Mouse (Mus musculus) liver, embryonic 11.5 days (tissue): ENCODE results near the gene Dop1b. TPM values are rescaled to one million over a fixed set of nuclear protein-coding genes. Genes with fewer than 3 reads are reported as not detected.
A peak's percentile ranks its signal among the peaks of the same experiment; 100 is the strongest.
"Not testable (repeated sequence)": the region's sequence is repeated elsewhere in the genome, so short reads cannot be mapped to it uniquely, and the experiment has no call there.

ENCODE experiments used
- ATAC-seq: fragments of 200-750 bp; cut with Nextera tagmentation; replicated peaks from 2 replicates; pipeline ENCODE4 v1.8.0; 2017; ENCODE audit warnings: moderate number of reproducible peaks, mild to moderate bottlenecking, moderate TSS enrichment, moderate library complexity; ENCODE audit not compliant: low FRiP score
- DNase-seq: peaks from one replicate; pipeline ENCODE4 v3.0.0-alpha.2; 2017; ENCODE audit warnings: low spot score
- H3K27ac ChIP-seq: fragments of 300-500 bp; sonication (generic); 2 replicates; pipeline ENCODE4 v1.5.1; 2014; ENCODE audit warnings: mild to moderate bottlenecking, low read depth, low read length, control low read depth
- H3K27me3 ChIP-seq: fragments of 300-500 bp; sonication (generic); replicated peaks from 2 replicates; pipeline ENCODE4 v1.6.1; 2014; ENCODE audit warnings: low read length, mixed read lengths; ENCODE audit not compliant: control insufficient read depth, insufficient read depth
- H3K36me3 ChIP-seq: fragments of 300-500 bp; sonication (generic); 2 replicates; pipeline ENCODE4 v1.6.1; 2014; ENCODE audit warnings: mild to moderate bottlenecking, low read length, moderate library complexity, mixed read lengths; ENCODE audit not compliant: control insufficient read depth, insufficient read depth
- H3K4me1 ChIP-seq: fragments of 300-500 bp; sonication (generic); replicated peaks from 2 replicates; pipeline ENCODE4 v1.6.1; 2014; ENCODE audit warnings: low read length, mixed read lengths; ENCODE audit not compliant: control insufficient read depth, insufficient read depth
- H3K4me2 ChIP-seq: fragments of 300-500 bp; sonication (generic); 2 replicates; pipeline ENCODE4 v1.6.1; 2014; ENCODE audit warnings: mild to moderate bottlenecking, control low read depth, moderate library complexity
- H3K4me3 ChIP-seq: fragments of 300-500 bp; sonication (generic); 2 replicates; pipeline ENCODE4 v1.5.1; 2014; ENCODE audit warnings: low read depth, low read length, control low read depth
- H3K9ac ChIP-seq: fragments of 300-500 bp; sonication (generic); 2 replicates; pipeline ENCODE4 v1.6.1; 2014; ENCODE audit warnings: low read depth, low read length, control low read depth
- H3K9me3 ChIP-seq: fragments of 300-500 bp; sonication (generic); 2 replicates; pipeline ENCODE4 v1.6.1; 2016; ENCODE audit warnings: low read length, inconsistent platforms, mixed read lengths; ENCODE audit not compliant: control insufficient read depth
- WGBS: fragments of 180-500 bp; shearing (Covaris S2); extraction: QIAGEN DNeasy Blood & Tissue Kit; methylation state at CpG from one replicate; pipeline ENCODE4 v1.1.7; 2014; 5-methylcytosine and 5-hydroxymethylcytosine counted together
- polyA plus RNA-seq: library from polyadenylated mRNA; unstranded; fragments of >200 nt; fragmentation: Nextera tagmentation; extraction: Ambion mirVana; gene quantifications from 2 replicates; pipeline ENCODE4 v1.2.1, GENCODE M21; 2014

The Dop1b gene
- polyA plus RNA-seq, 1 experiment from 2014 or later: 19.1 TPM

GRCm38 (mm10) chr16:93776468-93776867 lies 64.8 kb downstream of the Dop1b start:
- no peaks in the 10 kb centered on the region for H3K9me3 ChIP-seq
- ATAC-seq (no peak), DNase-seq (no peak)
- 64% methylated on average over 5 of the region's 5 CpGs for WGBS
- H3K9ac ChIP-seq: no peak overlapping the region
- H3K4me2 ChIP-seq: no peak overlapping the region
- no peaks in the 10 kb centered on the region for H3K36me3 ChIP-seq
- H3K4me3 ChIP-seq: no peak overlapping the region
- peaks cover 17% of the 10 kb centered on the region for H3K4me1 ChIP-seq
- no peaks in the 10 kb centered on the region for H3K27me3 ChIP-seq
- H3K27ac ChIP-seq: no peak overlapping the region

- no peak for DNase-seq
- no peaks in the 10 kb centered on the region for H3K9me3 ChIP-seq
- no peaks in the 10 kb centered on the region for H3K36me3 ChIP-seq
- H3K4me1 ChIP-seq: peaks cover 18% of the 10 kb centered on the region
- H3K27ac ChIP-seq: no peak overlapping the region; the same call in 1 of the 2 replicates
- no peak overlapping the region for H3K4me3 ChIP-seq
- H3K9ac ChIP-seq: no peak overlapping the region
- H3K4me2 ChIP-seq: no peak overlapping the region
- ATAC-seq: no peak
- 45% methylated on average over 14 of the region's 14 CpGs for WGBS
- no peaks in the 10 kb centered on the region for H3K27me3 ChIP-seq
These were observed 65.7 kb downstream of the Dop1b start for GRCm38 (mm10) chr16:93777247-93777999.

GRCm38 (mm10) chr16:93778393-93778792 lies 66.7 kb downstream of the Dop1b start:
- WGBS: 38% methylated on average over 4 of the region's 4 CpGs
- not testable (repeated sequence) for H3K9me3 ChIP-seq, DNase-seq, ATAC-seq, H3K36me3 ChIP-seq, H3K27me3 ChIP-seq, H3K27ac ChIP-seq, H3K9ac ChIP-seq, H3K4me3 ChIP-seq, H3K4me2 ChIP-seq
- peaks cover 18% of the 10 kb centered on the region for H3K4me1 ChIP-seq

GRCm38 (mm10) chr16:93779554-93779953 lies 67.8 kb downstream of the Dop1b start:
- Histone ChIP-seq H3K4me1 (peaks cover 18% of the 10 kb centered on the region), H3K4me2 (no peak overlapping the region), H3K9ac (no peak overlapping the region), H3K27ac (no peak overlapping the region), H3K4me3 (no peak overlapping the region), H3K27me3 (no peaks in the 10 kb centered on the region), H3K36me3 (0 out of 2 replicates have a peak, but pooled peaks cover 5% of the 10 kb centered on the region), H3K9me3 (0 out of 2 replicates have a peak, but pooled peaks cover 2% of the 10 kb centered on the region)
- DNase-seq: no peak
- WGBS: 67% methylated on average over 4 of the region's 4 CpGs
- no peak for ATAC-seq

- no peak overlapping the region for H3K27ac ChIP-seq
- 42% methylated on average over 14 of the region's 14 CpGs for WGBS
- DNase-seq (no peak), ATAC-seq (peak; percentile 79)
- H3K4me1 ChIP-seq: peaks cover 8% of the 10 kb centered on the region
- 0 out of 2 replicates have a peak, but pooled peaks cover 5% of the 10 kb centered on the region for H3K36me3 ChIP-seq
- H3K9me3 ChIP-seq: 0 out of 2 replicates have a peak, but pooled peaks cover 2% of the 10 kb centered on the region
- H3K27me3 ChIP-seq: no peaks in the 10 kb centered on the region
- no peak overlapping the region for H3K4me3 ChIP-seq
- peak overlapping the region; percentile 13 for H3K4me2 ChIP-seq
- H3K9ac ChIP-seq: no peak overlapping the region
These were observed 69.2 kb downstream of the Dop1b start for GRCm38 (mm10) chr16:93780660-93781479.

- no peak for ATAC-seq
- Histone ChIP-seq H3K9me3 (0 out of 2 replicates have a peak, but pooled peaks cover 2% of the 10 kb centered on the region), H3K4me3 (no peak overlapping the region), H3K9ac (no peak overlapping the region), H3K4me1 (peaks cover 18% of the 10 kb centered on the region), H3K27ac (no peak overlapping the region), H3K27me3 (no peaks in the 10 kb centered on the region), H3K4me2 (no peak overlapping the region), H3K36me3 (0 out of 2 replicates have a peak, but pooled peaks cover 5% of the 10 kb centered on the region)
- no peak for DNase-seq
- WGBS: 86% methylated on average over 7 of the region's 7 CpGs
These were observed 72.5 kb downstream of the Dop1b start for GRCm38 (mm10) chr16:93784175-93784574.

GRCm38 (mm10) chr16:93785805-93786204 lies 74.1 kb downstream of the Dop1b start:
- H3K4me3 ChIP-seq: no peak overlapping the region
- ATAC-seq (peak; percentile 72), DNase-seq (peak; percentile 67)
- H3K4me2 ChIP-seq: no peak overlapping the region
- H3K36me3 ChIP-seq: 0 out of 2 replicates have a peak, but pooled peaks cover 5% of the 10 kb centered on the region
- no peak overlapping the region for H3K9ac ChIP-seq
- H3K9me3 ChIP-seq: 0 out of 2 replicates have a peak, but pooled peaks cover 2% of the 10 kb centered on the region
- no peak overlapping the region for H3K27ac ChIP-seq
- 16% methylated on average over 9 of the region's 9 CpGs for WGBS
- H3K27me3 ChIP-seq: no peaks in the 10 kb centered on the region
- H3K4me1 ChIP-seq: peaks cover 13% of the 10 kb centered on the region

GRCm38 (mm10) chr16:93788388-93788787 lies 76.7 kb downstream of the Dop1b start:
- Histone ChIP-seq H3K27me3 (no peaks in the 10 kb centered on the region), H3K9me3 (0 out of 2 replicates have a peak, but pooled peaks cover 2% of the 10 kb centered on the region), H3K36me3 (0 out of 2 replicates have a peak, but pooled peaks cover 5% of the 10 kb centered on the region), H3K4me3 (no peak overlapping the region), H3K4me1 (peaks cover 9% of the 10 kb centered on the region), H3K27ac (no peak overlapping the region; the same call in 1 of the 2 replicates), H3K9ac (no peak overlapping the region), H3K4me2 (no peak overlapping the region)
- DNase-seq: no peak
- ATAC-seq: peak; percentile 47; the same call in 1 of the 2 replicates
- WGBS: 86% methylated on average over 4 of the region's 4 CpGs
